Mouse (Mus musculus) hindbrain, embryonic 10.5 days (tissue): ENCODE data around the gene Rgs10. TPM values are rescaled to one million over a fixed set of nuclear protein-coding genes. Genes with fewer than 3 reads are reported as not detected.

Experiments used
- DNase-seq: peaks from one replicate; pipeline ENCODE4 v3.0.0-alpha.2; 2017; ENCODE audit warnings: low spot score
- H3K27ac ChIP-seq: fragments of 300-500 bp; sonication (generic); 2 replicates; pipeline ENCODE4 v1.5.1; 2016; ENCODE audit warnings: mild to moderate bottlenecking, moderate library complexity
- H3K27me3 ChIP-seq: fragments of 300-500 bp; sonication (generic); 2 replicates; pipeline ENCODE4 v1.6.1; 2016; ENCODE audit warnings: mild to moderate bottlenecking; ENCODE audit not compliant: poor library complexity, insufficient read depth, severe bottlenecking
- H3K36me3 ChIP-seq: fragments of 300-500 bp; sonication (generic); 2 replicates; pipeline ENCODE4 v1.6.1; 2016; ENCODE audit warnings: mild to moderate bottlenecking, moderate library complexity
- H3K4me1 ChIP-seq: fragments of 300-500 bp; sonication (generic); replicated peaks from 2 replicates; pipeline ENCODE4 v1.6.1; 2016; ENCODE audit warnings: mild to moderate bottlenecking
- H3K4me3 ChIP-seq: fragments of 300-500 bp; sonication (generic); 2 replicates; pipeline ENCODE4 v1.5.1; 2016; ENCODE audit warnings: mild to moderate bottlenecking, moderate library complexity
- H3K9me3 ChIP-seq: fragments of 300-500 bp; sonication (generic); 2 replicates; pipeline ENCODE4 v1.6.1; 2016; ENCODE audit warnings: mild to moderate bottlenecking, moderate library complexity
- WGBS: fragments of 180-500 bp; shearing (Covaris S2); methylation state at CpG from one replicate; pipeline ENCODE4 v1.1.7; 2016; 5-methylcytosine and 5-hydroxymethylcytosine counted together
- polyA plus RNA-seq: library from polyadenylated mRNA; unstranded; fragments of >200 nt; fragmentation: Nextera tagmentation; extraction: Ambion mirVana; gene quantifications from 2 replicates; pipeline ENCODE4 v1.2.1, GENCODE M21; 2016

Rgs10 gene
- polyA plus RNA-seq, 1 experiment from 2014 or later: 11.5 TPM

DNA sequence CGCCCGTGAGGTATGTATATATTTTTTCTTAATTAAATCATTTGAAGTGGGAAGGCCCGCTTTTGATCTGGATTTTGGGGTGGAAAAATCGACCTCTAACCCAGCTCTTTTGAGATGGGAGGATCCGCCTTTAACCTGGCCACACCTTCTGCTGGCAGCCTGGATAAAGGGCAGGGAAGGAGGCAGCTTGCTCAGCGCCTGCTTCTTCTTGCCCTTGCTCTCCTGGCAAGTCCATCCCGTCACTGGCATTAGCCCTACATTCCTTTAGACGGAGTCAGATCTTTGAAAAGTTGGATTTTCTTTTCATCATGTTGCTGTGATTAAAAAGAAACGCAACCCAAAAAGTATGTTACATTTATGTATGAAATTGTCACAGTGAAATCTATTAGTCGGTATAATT is 54.8 kb downstream of the Rgs10 start:
- Histone ChIP-seq H3K4me1 (peaks cover 8% of the 10 kb centered on the region; the same call in 1 of the 2 replicates), H3K9me3 (no peaks in the 10 kb centered on the region), H3K27ac (no peak overlapping the region), H3K4me3 (no peak overlapping the region), H3K36me3 (no peaks in the 10 kb centered on the region), H3K27me3 (no peaks in the 10 kb centered on the region)
- WGBS: 79% methylated on average over 10 of the region's 10 CpGs
- DNase-seq: no peak

DNA sequence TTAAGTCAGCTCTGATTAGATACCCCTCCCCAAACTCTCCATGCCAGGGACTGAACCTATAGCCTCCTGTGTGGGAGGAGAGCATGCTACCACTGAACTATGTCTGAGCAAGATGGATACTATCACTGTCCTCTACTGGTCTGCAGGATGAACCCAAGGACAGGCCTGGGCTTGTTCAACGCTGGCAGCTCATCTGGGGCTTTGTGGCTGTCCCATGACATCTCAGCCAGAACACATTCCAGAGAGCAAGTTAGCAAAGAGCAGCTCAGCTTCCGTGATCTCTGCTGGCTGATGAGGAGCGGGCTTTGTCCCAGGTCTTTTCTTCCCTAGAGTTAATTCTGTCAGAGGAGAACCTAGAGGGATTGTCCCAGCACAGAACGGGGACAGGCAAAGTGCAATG is 55.6 kb downstream of the Rgs10 start:
- no peak overlapping the region for H3K4me3 ChIP-seq
- no peaks in the 10 kb centered on the region for H3K27me3 ChIP-seq
- H3K4me1 ChIP-seq: peaks cover 5% of the 10 kb centered on the region; the same call in 1 of the 2 replicates
- 75% methylated on average over 4 of the region's 4 CpGs for WGBS
- no peak overlapping the region for H3K27ac ChIP-seq
- no peaks in the 10 kb centered on the region for H3K9me3 ChIP-seq
- H3K36me3 ChIP-seq: no peaks in the 10 kb centered on the region
- no peak for DNase-seq

DNA sequence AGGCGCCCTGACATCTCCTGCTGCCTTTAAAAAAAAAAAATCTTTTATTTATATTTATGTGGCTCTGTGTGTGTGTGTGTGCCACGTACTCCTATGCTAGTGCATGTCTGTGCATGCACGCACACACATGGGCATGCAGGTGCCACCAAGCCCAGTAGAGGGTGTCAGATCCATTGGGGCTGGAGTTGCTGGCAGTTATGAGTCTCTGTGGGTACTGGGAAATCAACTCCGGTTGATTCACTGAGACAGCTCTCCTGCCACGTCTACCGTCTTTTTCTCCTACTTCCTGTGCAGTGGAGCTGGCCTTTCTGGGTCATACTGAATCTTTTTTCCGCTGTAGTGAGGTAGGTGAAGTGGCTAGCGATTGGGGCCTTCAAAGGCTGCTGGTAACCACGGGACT is 58.8 kb downstream of the Rgs10 start:
- Histone ChIP-seq H3K27ac (no peak overlapping the region), H3K4me1 (0 out of 2 replicates have a peak, but pooled peaks cover 3% of the 10 kb centered on the region), H3K4me3 (no peak overlapping the region), H3K9me3 (no peaks in the 10 kb centered on the region), H3K36me3 (no peaks in the 10 kb centered on the region), H3K27me3 (no peaks in the 10 kb centered on the region)
- 87% methylated on average over 9 of the region's 9 CpGs for WGBS
- no peak for DNase-seq

DNA sequence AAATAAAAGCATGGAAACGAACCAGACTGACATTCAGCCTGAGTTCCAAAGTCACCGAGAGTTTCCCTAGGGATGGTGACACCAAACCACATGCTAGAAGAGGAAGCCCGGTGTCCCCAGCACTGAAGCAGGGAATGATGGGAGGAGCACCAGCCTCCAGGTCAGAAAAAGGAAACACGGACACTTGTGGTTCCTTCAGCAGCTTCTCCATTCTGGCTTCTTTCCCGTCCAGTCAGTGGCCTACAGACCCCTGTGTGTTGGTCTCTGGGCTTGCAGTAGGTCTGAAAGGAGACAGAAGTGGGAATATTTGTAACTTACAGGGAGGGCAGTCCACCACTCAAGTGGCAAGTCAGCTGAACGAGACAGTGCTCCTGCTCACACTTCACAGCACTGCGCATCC is 59.4 kb downstream of the Rgs10 start:
- 81% methylated on average over 7 of the region's 7 CpGs for WGBS
- Histone ChIP-seq H3K4me3 (no peak overlapping the region), H3K9me3 (no peaks in the 10 kb centered on the region), H3K4me1 (0 out of 2 replicates have a peak, but pooled peaks cover 3% of the 10 kb centered on the region), H3K27me3 (no peaks in the 10 kb centered on the region), H3K27ac (no peak overlapping the region), H3K36me3 (no peaks in the 10 kb centered on the region)
- no peak for DNase-seq

DNA sequence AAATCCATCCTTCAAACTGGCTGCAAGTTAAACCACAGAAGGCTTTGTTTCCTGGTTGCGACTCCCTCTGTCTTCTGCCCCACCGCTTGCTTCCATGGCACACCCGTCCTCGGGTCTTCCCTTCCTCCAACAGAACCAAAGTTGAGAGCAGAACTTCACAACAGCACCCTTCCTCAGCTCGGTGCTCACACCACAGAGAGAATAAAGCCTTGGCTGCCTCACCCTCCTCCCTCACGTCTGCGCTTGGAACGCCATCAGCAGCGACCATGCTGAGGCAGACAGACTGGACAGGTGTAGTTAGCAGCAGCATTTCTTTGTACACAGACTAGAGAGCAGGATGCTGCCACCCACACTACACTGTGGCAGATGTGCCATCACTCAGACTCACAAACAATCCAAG is 59.8 kb downstream of the Rgs10 start:
- no peaks in the 10 kb centered on the region for H3K27me3 ChIP-seq
- H3K27ac ChIP-seq: no peak overlapping the region
- H3K36me3 ChIP-seq: no peaks in the 10 kb centered on the region
- WGBS: 86% methylated on average over 9 of the region's 9 CpGs
- no peak for DNase-seq
- no peak overlapping the region for H3K4me3 ChIP-seq
- 0 out of 2 replicates have a peak, but pooled peaks cover 3% of the 10 kb centered on the region for H3K4me1 ChIP-seq
- no peaks in the 10 kb centered on the region for H3K9me3 ChIP-seq

DNA sequence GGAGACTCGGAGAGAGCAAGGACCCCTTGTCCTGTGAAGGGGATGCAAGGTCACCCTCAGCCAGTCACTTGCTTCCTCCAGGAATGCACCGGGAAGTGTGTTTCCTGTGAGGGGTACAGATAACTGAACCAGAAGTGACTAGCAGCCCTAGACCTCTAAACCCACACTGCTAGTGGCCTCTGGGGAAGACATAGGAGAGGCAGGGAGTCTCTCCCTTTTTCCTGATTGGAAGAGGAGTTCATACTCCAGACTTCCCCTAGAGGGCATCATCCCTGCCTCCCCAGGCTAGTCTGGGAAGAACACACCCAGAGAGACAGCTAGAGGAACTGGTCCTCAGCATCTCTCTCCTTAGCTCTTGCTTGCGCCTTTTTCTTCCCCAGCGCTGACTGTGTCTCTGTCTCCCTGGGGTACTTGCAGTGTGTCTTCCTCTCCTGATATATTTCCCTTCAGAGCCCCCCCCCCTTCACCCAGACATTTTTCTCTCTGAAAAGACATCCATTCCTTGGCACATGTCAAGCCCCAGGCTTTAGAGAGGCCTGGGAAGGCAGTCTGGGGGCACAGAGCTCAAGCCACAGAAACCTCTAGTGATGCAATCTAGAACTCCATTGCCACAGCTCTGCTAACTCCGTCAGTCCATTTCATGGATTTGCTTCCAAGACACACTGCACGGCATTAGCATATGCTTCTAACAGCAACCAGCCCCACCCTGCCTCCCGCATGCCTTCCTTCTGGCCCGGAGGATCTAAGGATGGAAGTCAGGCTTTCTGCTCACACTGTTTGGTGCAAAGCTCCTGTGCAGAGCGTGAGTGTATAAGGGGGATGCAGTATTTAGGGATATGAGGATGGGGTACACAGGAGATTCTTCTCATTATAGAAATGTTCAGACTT is 61.4 kb downstream of the Rgs10 start:
- H3K27me3 ChIP-seq: no peaks in the 10 kb centered on the region
- H3K27ac ChIP-seq: no peak overlapping the region
- H3K4me3 ChIP-seq: no peak overlapping the region
- 0 out of 2 replicates have a peak, but pooled peaks cover 3% of the 10 kb centered on the region for H3K4me1 ChIP-seq
- DNase-seq: no peak
- 77% methylated on average over 9 of the region's 9 CpGs for WGBS
- no peaks in the 10 kb centered on the region for H3K9me3 ChIP-seq
- H3K36me3 ChIP-seq: no peaks in the 10 kb centered on the region

DNA sequence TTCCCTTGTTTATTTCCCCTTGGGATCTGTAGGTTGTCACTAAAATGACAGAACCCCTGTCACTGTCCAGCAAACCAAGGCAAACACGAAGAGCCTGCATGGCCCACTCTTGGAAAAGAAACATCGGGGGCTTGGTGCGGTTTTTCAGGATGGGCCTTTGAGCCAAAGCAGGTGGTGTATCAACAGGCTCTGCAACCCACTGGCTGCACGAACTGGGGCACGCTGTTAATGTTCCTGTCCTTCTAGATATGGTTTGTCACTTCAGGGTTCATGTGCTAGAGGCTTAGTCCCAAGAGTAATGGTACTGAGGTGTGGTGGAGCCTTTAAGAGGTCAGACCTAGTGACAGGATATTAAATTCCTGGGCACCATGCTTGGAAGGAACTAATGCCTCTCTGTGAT is 63.1 kb downstream of the Rgs10 start:
- Histone ChIP-seq H3K27me3 (no peaks in the 10 kb centered on the region), H3K27ac (no peak overlapping the region), H3K9me3 (no peaks in the 10 kb centered on the region), H3K4me3 (no peak overlapping the region), H3K36me3 (no peaks in the 10 kb centered on the region), H3K4me1 (0 out of 2 replicates have a peak, but pooled peaks cover 3% of the 10 kb centered on the region)
- DNase-seq: no peak
- whole genome bisulfite sequencing: 89% methylated on average over 5 of the region's 5 CpGs

DNA sequence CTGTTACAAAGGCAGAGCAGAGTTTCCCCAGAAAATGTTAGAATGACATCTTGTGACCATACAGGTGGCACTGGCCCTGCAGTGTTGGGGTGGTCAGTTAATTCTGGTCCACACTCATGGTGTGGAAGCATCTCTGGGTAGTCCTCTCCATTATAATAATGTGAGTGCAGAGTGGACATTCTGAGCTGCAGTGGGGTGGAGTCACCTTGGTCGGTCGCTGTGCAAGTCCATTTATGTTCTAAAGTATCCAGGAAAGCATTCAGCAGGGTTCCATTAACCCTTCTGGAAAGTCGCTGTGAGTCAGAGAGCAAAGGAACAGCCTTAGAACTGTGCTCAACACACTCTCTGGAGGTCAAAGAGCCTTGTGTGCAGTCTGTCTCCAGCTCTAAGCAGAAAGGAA is 65.8 kb downstream of the Rgs10 start:
- no peaks in the 10 kb centered on the region for H3K27me3 ChIP-seq
- WGBS: 74% methylated on average over 3 of the region's 3 CpGs

DNA sequence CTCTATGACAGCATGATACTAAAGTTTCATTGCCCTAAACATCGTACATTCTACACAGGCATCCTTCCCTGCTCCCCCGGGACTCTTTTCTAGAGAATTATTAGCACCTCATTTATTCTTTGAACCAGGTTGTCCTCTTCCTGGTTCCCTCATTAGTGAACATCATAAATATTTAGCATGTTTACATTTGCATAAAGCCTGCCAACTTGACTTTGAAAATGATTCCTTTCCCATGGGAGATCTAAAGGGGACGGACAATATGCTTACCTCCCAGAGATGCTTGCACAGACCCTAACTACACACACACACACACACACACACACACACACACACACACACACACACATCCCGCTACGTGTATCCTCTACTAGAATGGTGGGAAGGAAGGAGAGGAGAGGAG is 67.4 kb downstream of the Rgs10 start:
- no peak overlapping the region for H3K27ac ChIP-seq
- H3K4me3 ChIP-seq: no peak overlapping the region
- no peaks in the 10 kb centered on the region for H3K9me3 ChIP-seq
- WGBS: 76% methylated on average over 5 of the region's 5 CpGs
- peaks cover 5% of the 10 kb centered on the region for H3K4me1 ChIP-seq
- no peak for DNase-seq
- no peaks in the 10 kb centered on the region for H3K36me3 ChIP-seq
- no peaks in the 10 kb centered on the region for H3K27me3 ChIP-seq

More for the DNA sequence above, 65.8 kb downstream of the Rgs10 start:
- DNase-seq: no peak
- no peak overlapping the region for H3K27ac ChIP-seq
- peaks cover 8% of the 10 kb centered on the region for H3K4me1 ChIP-seq
- no peaks in the 10 kb centered on the region for H3K9me3 ChIP-seq
- no peaks in the 10 kb centered on the region for H3K36me3 ChIP-seq
- H3K4me3 ChIP-seq: no peak overlapping the region

DNA sequence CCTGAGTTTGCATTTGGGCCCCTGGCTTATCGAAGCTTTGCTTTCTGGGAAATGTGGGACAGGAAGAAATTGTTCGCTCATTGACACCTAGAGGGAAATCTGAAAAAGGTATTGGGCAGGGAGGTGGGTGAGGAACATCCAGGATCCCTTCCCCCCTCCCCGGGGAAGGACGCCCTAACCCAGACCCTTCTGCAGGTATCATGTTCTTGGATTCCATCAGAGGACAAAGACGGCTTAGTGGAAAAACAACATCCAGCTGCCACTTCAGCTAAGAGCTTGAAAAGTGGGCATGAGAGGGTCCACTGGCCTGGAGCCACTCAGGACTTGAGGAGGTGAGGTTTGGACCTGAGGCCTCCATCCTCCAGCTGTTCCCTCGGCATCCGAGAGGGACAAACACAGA is 68.2 kb downstream of the Rgs10 start:
- no peaks in the 10 kb centered on the region for H3K9me3 ChIP-seq
- no peak for DNase-seq
- H3K27ac ChIP-seq: no peak overlapping the region
- no peak overlapping the region for H3K4me3 ChIP-seq
- H3K36me3 ChIP-seq: no peaks in the 10 kb centered on the region
- 87% methylated on average over 7 of the region's 7 CpGs for WGBS
- no peaks in the 10 kb centered on the region for H3K27me3 ChIP-seq
- peaks cover 5% of the 10 kb centered on the region for H3K4me1 ChIP-seq

DNA sequence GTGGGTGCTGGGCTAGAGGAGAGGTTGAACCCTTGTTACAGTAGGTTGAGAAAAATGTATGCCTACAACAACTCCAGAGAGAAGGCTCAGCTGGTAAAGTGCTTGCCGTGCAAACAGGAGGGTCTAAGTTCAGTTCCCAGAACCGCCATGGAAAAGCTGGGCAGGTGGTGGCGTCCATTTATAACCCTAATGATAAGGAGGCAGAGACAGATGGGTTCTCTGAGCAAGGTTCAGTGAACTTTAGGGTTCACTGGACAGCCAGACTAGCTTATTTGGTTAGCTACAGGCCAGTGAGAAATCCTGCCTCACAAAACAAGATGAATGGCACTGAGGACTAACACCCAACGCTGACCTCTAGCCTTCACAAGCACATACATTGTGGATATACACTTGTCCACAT is 68.8 kb downstream of the Rgs10 start:
- H3K27me3 ChIP-seq: no peaks in the 10 kb centered on the region
- H3K4me1 ChIP-seq: peaks cover 5% of the 10 kb centered on the region
- no peak overlapping the region for H3K27ac ChIP-seq
- WGBS: 84% methylated on average over 4 of the region's 4 CpGs
- no peaks in the 10 kb centered on the region for H3K9me3 ChIP-seq
- H3K4me3 ChIP-seq: no peak overlapping the region
- H3K36me3 ChIP-seq: no peaks in the 10 kb centered on the region
- no peak for DNase-seq

DNA sequence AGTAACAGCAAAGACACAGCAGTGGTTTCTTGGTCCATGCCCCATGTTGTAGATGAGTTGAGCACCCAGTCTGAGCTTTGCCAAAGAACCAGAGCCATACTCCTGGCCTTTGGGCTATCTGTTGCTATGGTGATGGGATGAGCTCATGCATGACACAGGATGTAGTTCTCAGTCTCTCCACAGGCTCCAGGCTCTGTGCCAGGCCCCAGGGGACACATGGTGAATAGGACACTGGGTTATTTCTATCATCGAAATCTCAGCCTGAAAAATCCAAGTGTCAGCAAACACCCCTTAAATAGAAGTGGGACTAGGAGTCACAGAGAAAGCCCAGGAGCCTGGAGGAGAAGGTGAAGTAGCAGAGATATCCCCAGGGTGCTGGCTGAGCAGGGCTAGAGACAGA is 70.0 kb downstream of the Rgs10 start:
- Histone ChIP-seq H3K9me3 (no peaks in the 10 kb centered on the region), H3K4me3 (no peak overlapping the region), H3K36me3 (no peaks in the 10 kb centered on the region), H3K27ac (no peak overlapping the region), H3K27me3 (no peaks in the 10 kb centered on the region), H3K4me1 (peaks cover 5% of the 10 kb centered on the region)
- DNase-seq: no peak
- WGBS: 32% methylated on average over 1 of the region's 1 CpGs

DNA sequence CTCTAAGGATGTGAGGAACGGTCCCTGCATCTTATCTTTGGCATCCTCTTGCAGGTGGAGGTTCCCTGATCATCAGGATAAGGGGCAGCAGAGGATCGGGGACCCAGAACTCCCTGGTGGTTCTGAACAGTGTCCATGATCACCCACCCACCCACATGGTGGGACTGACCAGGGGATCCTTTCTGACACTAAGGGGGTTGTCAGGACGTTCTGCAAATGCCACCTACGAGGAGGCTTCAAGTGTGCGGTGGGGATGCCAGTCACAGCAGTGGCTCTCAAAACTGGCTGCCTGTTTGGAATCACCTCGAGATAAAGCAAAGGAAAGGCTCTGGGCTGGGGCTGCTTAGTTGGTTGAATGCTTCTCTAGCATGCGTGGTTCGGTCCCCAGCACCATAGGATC is 71.6 kb downstream of the Rgs10 start:
- Histone ChIP-seq H3K9me3 (no peaks in the 10 kb centered on the region), H3K27ac (no peak overlapping the region), H3K27me3 (no peaks in the 10 kb centered on the region), H3K36me3 (no peaks in the 10 kb centered on the region), H3K4me3 (no peak overlapping the region), H3K4me1 (peaks cover 5% of the 10 kb centered on the region)
- 77% methylated on average over 8 of the region's 8 CpGs for WGBS
- DNase-seq: no peak
